Mouse (Mus musculus) neural tube, embryonic 15.5 days (tissue): Measurements from ENCODE around the gene Olfr1368. TPM values are rescaled to one million over a fixed set of nuclear protein-coding genes. Genes with fewer than 3 reads are reported as not detected.
A peak's percentile ranks its signal among the peaks of the same experiment; 100 is the strongest.
"Not testable (repeated sequence)": the region's sequence is repeated elsewhere in the genome, so short reads cannot be mapped to it uniquely, and the experiment has no call there.

Experiments
- ATAC-seq: fragments of 200-750 bp; cut with Nextera tagmentation; 2 replicates; pipeline ENCODE4 v1.8.0; 2017; ENCODE audit warnings: mild to moderate bottlenecking, moderate TSS enrichment, moderate library complexity; ENCODE audit not compliant: low FRiP score
- H3K27ac ChIP-seq: fragments of 300-500 bp; sonication (generic); replicated peaks from 2 replicates; pipeline ENCODE4 v1.5.1; 2015; ENCODE audit warnings: mild to moderate bottlenecking, inconsistent platforms
- H3K27me3 ChIP-seq: fragments of 300-500 bp; sonication (generic); replicated peaks from 2 replicates; pipeline ENCODE4 v1.6.1; 2015; ENCODE audit warnings: inconsistent platforms
- H3K36me3 ChIP-seq: fragments of 300-500 bp; sonication (generic); 2 replicates; pipeline ENCODE4 v1.6.1; 2015; ENCODE audit warnings: inconsistent platforms
- H3K4me1 ChIP-seq: fragments of 300-500 bp; sonication (generic); 2 replicates; pipeline ENCODE4 v1.6.1; 2015; ENCODE audit warnings: inconsistent platforms
- H3K4me2 ChIP-seq: fragments of 300-500 bp; sonication (generic); 2 replicates; pipeline ENCODE4 v1.6.1; 2015; ENCODE audit warnings: inconsistent platforms, mild to moderate bottlenecking, moderate library complexity
- H3K4me3 ChIP-seq: fragments of 300-500 bp; sonication (generic); replicated peaks from 2 replicates; pipeline ENCODE4 v1.5.1; 2015; ENCODE audit warnings: mild to moderate bottlenecking, inconsistent platforms
- H3K9ac ChIP-seq: fragments of 300-500 bp; sonication (generic); replicated peaks from 2 replicates; pipeline ENCODE4 v1.6.1; 2015; ENCODE audit warnings: mild to moderate bottlenecking, inconsistent platforms
- H3K9me3 ChIP-seq: fragments of 300-500 bp; sonication (generic); replicated peaks from 2 replicates; pipeline ENCODE4 v1.6.1; 2016; ENCODE audit warnings: inconsistent platforms
- WGBS: fragments of 180-500 bp; shearing (Covaris S2); methylation state at CpG from one replicate; pipeline ENCODE4 v1.1.7; 2015; ENCODE audit warnings: mixed read lengths; 5-methylcytosine and 5-hydroxymethylcytosine counted together
- polyA plus RNA-seq: library from polyadenylated mRNA; unstranded; fragments of >200 nt; fragmentation: Nextera tagmentation; extraction: Ambion mirVana; gene quantifications from 2 replicates; pipeline ENCODE4 v1.2.1, GENCODE M21; 2015

Olfr1368 gene
- polyA plus RNA-seq, 1 experiment from 2014 or later: not detected

DNA sequence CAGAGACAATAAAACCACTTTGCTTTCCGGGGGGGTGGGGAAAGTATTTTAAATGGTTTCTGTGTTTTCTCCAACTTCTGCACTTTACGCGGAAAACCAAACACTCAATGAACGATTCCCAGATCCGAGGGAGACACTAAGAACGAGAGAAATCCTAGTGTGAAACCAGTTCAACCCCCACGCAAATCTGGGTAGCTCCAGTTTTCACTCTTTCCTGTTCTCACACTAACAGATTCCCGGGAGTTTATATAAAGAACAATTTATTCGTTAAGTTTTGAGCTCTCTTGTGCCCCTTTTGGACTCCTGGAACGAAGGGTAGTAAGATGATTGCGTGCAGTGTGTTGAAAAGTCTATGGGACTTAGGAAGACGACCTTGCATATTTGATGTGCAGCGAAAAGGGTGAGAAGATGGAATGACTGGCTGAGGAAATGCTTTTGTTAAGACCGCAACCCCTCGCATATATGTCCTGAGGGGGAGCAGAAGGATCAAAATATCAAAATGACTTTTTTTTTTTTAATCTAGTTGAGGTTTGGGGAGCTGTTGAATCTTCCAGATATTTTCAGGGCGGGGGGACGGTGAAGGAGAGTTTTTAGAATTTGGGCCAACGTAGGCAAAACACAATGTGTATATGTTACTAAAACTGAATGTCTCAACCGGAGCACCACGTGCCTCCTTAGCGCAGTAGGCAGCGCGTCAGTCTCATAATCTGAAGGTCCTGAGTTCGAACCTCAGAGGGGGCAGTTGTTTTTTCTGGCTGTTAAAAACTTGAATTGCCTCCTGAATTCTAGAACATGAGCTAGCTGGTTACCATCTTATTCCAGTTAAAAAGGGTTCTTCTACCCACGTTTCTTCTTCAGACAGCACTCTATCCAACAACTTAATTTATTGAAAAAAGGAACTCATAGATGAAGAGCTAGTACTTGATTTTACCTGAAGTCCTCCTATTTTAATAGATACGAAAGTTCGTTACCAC is 21.6 kb upstream of the Olfr1368 start:
- peaks cover 29% of the 10 kb centered on the region; the same call in 1 of the 2 replicates for H3K4me1 ChIP-seq
- peaks cover 4% of the 10 kb centered on the region for H3K27me3 ChIP-seq
- no peaks in the 10 kb centered on the region for H3K9me3 ChIP-seq
- H3K4me2 ChIP-seq: peak overlapping the region; percentile 92
- peak overlapping the region; percentile 26 for H3K9ac ChIP-seq
- peak overlapping the region; percentile 62 for H3K4me3 ChIP-seq
- WGBS: under 1% methylated on average over 27 of the region's 27 CpGs
- H3K36me3 ChIP-seq: no peaks in the 10 kb centered on the region
- peak overlapping the region; percentile 58; the same call in 1 of the 2 replicates for H3K27ac ChIP-seq
- peak; percentile 72 for ATAC-seq

DNA sequence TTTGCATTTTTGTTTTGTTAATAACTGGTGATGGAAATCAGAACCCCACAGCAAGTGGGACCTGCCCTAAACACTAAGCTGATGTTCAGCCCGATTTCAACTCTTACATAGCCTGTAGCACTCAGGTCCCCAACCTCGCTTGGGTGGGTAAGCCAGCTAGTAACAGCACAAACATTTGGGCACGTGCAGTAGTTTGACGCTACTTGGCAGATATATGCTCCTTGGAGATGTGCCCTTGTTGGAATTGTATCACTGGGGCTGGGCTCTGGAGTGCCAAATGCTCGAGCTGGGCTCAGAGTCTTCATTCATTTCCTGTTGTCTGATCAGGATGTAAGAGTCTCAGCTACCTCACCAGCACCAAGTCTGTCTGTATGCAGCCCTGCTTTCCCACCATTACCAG is 16.9 kb upstream of the Olfr1368 start:
- Histone ChIP-seq H3K4me1 (peaks cover 22% of the 10 kb centered on the region), H3K27ac (no peak overlapping the region), H3K27me3 (peaks cover 4% of the 10 kb centered on the region), H3K9ac (no peak overlapping the region), H3K4me3 (no peak overlapping the region), H3K4me2 (no peak overlapping the region), H3K36me3 (no peaks in the 10 kb centered on the region), H3K9me3 (no peaks in the 10 kb centered on the region)
- ATAC-seq: no peak
- WGBS: 52% methylated on average over 5 of the region's 5 CpGs

DNA sequence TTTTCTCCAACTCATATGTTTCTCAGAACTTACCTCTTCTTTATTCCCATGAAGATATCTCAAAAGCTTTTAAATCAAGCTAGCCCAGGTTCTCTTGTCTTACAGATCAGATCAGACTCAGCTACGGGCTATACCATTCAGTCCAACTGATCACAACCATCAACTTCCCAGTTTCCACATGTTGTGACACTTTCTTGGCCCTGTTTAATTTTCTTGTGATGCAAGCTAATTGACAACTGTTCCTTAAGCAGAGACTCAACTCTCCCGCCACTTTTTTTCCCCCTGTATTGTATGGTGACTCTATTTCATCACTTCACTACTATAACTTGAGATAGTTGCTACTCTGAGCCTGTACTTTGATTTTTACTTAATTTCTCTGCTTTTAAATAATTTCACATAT is 15.9 kb upstream of the Olfr1368 start:
- Histone ChIP-seq H3K4me1 (peaks cover 20% of the 10 kb centered on the region), H3K27me3 (peaks cover 4% of the 10 kb centered on the region), H3K9me3 (no peaks in the 10 kb centered on the region), H3K4me2 (peak overlapping the region; percentile 92), H3K4me3 (peak overlapping the region; percentile 71), H3K9ac (no peak overlapping the region), H3K27ac (no peak overlapping the region), H3K36me3 (no peaks in the 10 kb centered on the region)
- ATAC-seq: peak; percentile 26
- WGBS: 36% methylated on average over 2 of the region's 2 CpGs

DNA sequence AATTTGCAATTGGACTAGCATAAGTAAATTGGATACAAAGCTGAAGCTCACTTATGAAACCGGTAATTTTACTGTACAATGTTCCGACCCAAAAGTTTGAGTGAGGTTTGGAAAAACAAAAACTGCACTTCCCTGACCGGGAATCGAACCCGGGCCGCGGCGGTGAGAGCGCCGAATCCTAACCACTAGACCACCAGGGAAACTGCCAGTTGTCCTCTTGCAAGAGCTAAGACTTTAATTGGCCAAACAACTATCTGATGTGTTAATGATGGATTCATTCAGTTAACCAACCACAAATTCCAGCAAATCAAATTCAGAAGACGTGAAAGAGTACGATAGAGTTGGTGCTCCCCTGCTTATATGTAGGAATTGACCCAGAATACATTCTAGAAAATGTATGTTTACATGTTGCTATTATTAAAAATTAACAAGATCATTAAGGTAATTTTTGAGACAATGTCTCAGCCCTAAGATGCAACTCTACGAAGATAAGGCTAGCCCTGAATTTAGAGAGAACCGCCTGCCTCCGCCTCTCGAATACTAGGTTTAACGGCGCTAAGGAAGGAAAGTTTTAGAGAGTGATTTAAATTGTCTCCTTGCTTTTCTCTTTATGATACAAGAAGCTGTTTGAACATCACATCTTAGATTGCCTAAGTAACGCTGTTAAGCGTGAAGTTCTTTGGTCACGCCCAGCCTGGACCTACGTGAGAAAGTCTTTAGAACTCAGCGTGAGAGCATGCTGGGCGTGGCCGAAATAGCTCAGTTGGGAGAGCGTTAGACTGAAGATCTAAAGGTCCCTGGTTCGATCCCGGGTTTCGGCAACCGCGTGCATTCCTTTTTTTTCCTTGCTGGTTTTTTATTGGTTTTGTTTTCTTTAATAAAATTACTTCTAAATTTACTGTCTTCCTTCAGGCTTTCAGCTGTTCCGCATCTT is 15.3 kb upstream of the Olfr1368 start:
- Histone ChIP-seq H3K27me3 (peaks cover 4% of the 10 kb centered on the region), H3K4me2 (peak overlapping the region; percentile 92), H3K27ac (peak overlapping the region; percentile 68; the same call in 1 of the 2 replicates), H3K4me1 (peaks cover 13% of the 10 kb centered on the region), H3K9ac (peak overlapping the region; percentile 48; the same call in 1 of the 2 replicates), H3K4me3 (peak overlapping the region; percentile 71), H3K36me3 (no peaks in the 10 kb centered on the region), H3K9me3 (no peaks in the 10 kb centered on the region)
- ATAC-seq: peak; percentile 92
- under 1% methylated on average over 32 of the region's 32 CpGs for WGBS

DNA sequence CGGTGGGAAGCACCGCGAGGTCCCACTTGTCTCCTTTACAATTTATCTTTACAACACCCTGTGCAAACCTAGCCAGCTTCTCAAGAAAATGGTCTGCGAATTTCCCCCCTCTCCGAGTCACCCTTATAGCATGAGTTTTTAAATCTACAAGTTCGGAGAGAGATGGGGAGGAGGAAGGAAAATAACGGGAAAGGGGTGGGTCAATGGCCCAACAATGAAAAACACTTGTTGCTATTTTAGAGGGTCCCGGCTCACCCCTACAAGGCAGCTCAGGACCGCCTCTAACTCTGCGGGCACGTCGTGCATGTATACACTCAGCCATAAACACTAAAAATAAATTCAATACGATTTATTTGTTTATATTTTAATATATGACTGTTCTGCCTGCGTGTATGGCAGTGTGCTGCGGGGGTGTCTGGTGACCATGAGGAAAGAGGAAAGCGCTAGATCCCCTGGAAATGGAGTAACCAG is 14.4 kb upstream of the Olfr1368 start:
- peak overlapping the region; percentile 92 for H3K4me2 ChIP-seq
- WGBS: under 1% methylated on average over 16 of the region's 16 CpGs
- peaks cover 13% of the 10 kb centered on the region for H3K4me1 ChIP-seq
- ATAC-seq: peak; percentile 23
- H3K9me3 ChIP-seq: no peaks in the 10 kb centered on the region
- H3K27me3 ChIP-seq: no peaks in the 10 kb centered on the region
- no peak overlapping the region for H3K27ac ChIP-seq
- H3K4me3 ChIP-seq: peak overlapping the region; percentile 71
- no peaks in the 10 kb centered on the region for H3K36me3 ChIP-seq
- peak overlapping the region; percentile 48 for H3K9ac ChIP-seq

DNA sequence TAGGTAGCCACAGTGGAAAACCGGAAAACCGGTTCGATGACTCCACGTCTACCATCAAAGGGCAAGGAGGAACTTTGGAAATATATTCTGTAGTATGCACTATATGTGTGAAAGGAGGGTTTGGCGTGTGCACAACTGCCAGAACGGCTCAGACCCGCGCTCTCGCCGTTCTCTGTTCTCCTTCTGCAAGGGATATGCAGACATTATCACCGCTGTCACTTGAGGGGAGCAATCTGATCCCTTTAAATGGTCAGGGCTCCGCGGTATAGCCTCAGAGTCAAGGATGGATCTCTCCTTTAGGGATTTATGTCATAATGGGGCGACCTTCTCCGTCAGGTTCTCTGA is 13.8 kb upstream of the Olfr1368 start:
- Histone ChIP-seq H3K9me3 (no peaks in the 10 kb centered on the region), H3K9ac (peak overlapping the region; percentile 48), H3K27me3 (no peaks in the 10 kb centered on the region), H3K36me3 (no peaks in the 10 kb centered on the region), H3K27ac (no peak overlapping the region), H3K4me1 (peaks cover 13% of the 10 kb centered on the region), H3K4me2 (peak overlapping the region; percentile 92), H3K4me3 (peak overlapping the region; percentile 71)
- WGBS: 0% methylated on average over 15 of the region's 15 CpGs
- peak; percentile 33; the same call in 1 of the 2 replicates for ATAC-seq

DNA sequence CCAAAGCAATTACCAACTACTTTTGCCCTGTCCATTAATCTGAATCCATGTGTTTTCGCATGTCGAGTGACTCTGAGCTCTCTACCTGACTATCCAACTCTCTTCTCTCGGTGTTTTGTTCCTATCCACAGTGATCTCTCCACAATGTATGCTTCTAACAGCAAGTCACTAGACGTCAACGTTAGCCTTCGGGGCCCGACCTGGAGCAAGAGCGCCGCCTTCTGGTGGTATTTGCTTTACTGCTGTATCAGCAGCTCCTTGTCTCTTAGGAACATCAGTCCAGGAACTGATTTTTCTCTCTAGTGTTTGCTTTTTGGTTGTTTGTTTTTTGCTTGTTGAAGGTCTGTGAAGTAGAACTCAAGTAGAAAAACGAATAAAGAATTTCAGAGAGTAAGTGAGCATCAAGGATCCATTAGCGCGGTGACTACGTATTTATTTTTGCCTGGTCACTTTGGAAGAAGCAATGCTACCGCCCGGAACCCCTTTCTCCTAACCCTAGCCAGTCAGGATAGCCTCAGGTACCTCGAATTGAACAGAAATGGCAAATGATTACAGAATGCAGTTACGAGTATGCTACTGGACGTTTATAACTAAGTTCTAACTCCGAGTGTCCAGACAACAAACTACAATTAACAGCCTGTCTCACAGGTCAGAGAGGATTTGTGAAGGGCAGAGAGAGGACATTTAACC is 13.3 kb upstream of the Olfr1368 start:
- Histone ChIP-seq H3K9ac (peak overlapping the region; percentile 48), H3K4me2 (peak overlapping the region; percentile 92), H3K4me1 (peaks cover 13% of the 10 kb centered on the region), H3K36me3 (no peaks in the 10 kb centered on the region), H3K4me3 (peak overlapping the region; percentile 71), H3K27ac (no peak overlapping the region), H3K9me3 (no peaks in the 10 kb centered on the region), H3K27me3 (no peaks in the 10 kb centered on the region)
- under 1% methylated on average over 19 of the region's 19 CpGs for WGBS
- peak; percentile 50 for ATAC-seq

DNA sequence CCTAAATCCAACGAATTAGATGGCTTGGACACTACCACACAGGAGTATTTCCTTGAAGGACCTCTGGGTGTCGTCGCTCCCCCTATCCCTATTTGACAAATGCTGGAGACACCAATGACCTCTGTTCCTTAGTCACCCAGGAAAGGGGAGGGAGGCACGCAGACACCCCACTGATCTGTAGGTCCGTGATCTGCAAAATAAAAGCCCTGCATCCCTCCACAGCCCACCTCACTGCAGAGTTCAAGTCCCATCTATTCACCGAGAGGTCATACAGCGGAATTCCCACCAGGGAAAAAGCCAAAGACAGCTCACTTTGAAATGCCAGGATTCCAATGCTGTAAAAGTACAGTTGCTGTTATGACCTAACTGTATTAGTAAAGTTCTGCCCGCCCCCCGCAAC is 12.4 kb upstream of the Olfr1368 start:
- Histone ChIP-seq H3K9ac (no peak overlapping the region), H3K4me1 (peaks cover 13% of the 10 kb centered on the region), H3K4me2 (peak overlapping the region; percentile 92), H3K27ac (no peak overlapping the region), H3K9me3 (no peaks in the 10 kb centered on the region), H3K4me3 (peak overlapping the region; percentile 71), H3K36me3 (no peaks in the 10 kb centered on the region), H3K27me3 (no peaks in the 10 kb centered on the region)
- WGBS: 8% methylated on average over 9 of the region's 9 CpGs
- ATAC-seq: no peak

DNA sequence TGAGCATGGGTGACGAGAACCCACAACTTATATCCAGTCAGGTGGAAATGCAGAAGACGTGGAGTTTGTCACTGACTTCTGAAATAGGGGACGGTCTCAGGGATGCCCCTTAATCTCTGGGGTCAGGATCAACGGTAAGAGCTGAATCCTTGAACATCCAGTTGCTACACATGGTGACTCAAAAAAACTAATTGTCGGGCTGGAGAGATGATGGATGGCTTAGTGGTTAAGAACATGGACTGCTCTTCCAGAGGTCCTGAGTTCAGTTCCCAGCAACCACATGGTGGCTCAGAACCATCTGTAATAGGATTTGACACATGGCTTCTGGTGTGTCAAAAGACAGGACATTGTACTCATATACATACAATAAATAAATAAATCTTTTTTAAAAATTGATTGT is 10.2 kb upstream of the Olfr1368 start:
- no peak overlapping the region for H3K9ac ChIP-seq
- 90% methylated on average over 5 of the region's 5 CpGs for WGBS
- no peak overlapping the region for H3K27ac ChIP-seq
- H3K4me2 ChIP-seq: no peak overlapping the region
- no peaks in the 10 kb centered on the region for H3K9me3 ChIP-seq
- H3K4me1 ChIP-seq: peaks cover 10% of the 10 kb centered on the region
- H3K36me3 ChIP-seq: no peaks in the 10 kb centered on the region
- H3K27me3 ChIP-seq: no peaks in the 10 kb centered on the region
- H3K4me3 ChIP-seq: no peak overlapping the region
- no peak for ATAC-seq

DNA sequence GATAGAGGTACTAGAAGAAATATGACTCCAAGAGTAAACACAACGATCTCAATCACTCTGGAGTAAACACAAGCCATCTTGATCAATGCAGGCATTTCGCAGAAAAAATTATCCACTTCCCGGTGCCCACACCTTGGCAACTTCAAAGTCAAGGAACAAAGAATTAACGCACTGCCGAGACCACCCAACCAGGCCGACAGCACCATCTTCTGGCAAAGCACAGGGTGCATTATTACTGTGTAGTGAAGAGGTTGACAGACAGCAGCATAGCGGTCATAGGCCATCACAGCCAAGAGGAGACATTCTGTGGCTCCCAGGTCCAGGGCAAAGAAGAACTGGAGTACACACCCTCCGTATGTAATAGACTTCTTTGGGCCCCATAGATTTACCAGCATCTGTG is 3.2 kb downstream of the Olfr1368 start:
- Histone ChIP-seq H3K9ac (no peak overlapping the region), H3K4me1 (no peaks in the 10 kb centered on the region), H3K4me3 (no peak overlapping the region), H3K9me3 (no peaks in the 10 kb centered on the region), H3K36me3 (no peaks in the 10 kb centered on the region), H3K4me2 (no peak overlapping the region), H3K27me3 (no peaks in the 10 kb centered on the region), H3K27ac (no peak overlapping the region)
- 47% methylated on average over 8 of the region's 8 CpGs for WGBS
- no peak for ATAC-seq

DNA sequence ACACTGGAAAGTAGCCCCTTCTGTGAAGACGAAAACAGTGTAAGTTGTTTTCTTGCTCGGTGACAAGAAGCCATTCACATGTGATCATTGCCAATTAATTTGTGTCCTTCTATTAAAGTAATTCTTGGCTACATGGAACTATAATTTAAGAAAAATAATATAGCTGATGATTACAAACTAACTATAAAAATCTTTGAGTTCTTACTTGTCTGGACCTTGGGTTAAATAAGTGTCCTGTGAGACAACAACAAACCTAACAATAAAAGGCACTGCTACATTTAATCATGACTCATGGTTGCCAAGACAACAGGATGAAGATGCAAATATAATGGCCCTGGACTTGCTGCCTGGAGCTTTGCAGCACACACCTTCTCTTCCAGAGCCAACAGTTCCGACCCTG is 16.3 kb downstream of the Olfr1368 start, which contains the start of gene Olfr263:
Gene Olfr263, plus strand, starts transcription at position 301 of the 400 bp plus-strand sequence.
- ATAC-seq, H3K36me3 ChIP-seq, H3K9ac ChIP-seq, H3K9me3 ChIP-seq, H3K27me3 ChIP-seq, H3K27ac ChIP-seq, H3K4me3 ChIP-seq, H3K4me1 ChIP-seq, H3K4me2 ChIP-seq: not testable (repeated sequence)
- WGBS: 83% methylated on average over 3 of the region's 3 CpGs
